Mouse (Mus musculus) forelimb bud, embryonic 11.5 days (tissue): ENCODE data around the gene Sphk2.

Experiments
- DNase-seq: peaks from one replicate; pipeline ENCODE4 v3.0.0-alpha.2; 2012; ENCODE audit warnings: low read depth, low spot score

The Sphk2 gene

DNA sequence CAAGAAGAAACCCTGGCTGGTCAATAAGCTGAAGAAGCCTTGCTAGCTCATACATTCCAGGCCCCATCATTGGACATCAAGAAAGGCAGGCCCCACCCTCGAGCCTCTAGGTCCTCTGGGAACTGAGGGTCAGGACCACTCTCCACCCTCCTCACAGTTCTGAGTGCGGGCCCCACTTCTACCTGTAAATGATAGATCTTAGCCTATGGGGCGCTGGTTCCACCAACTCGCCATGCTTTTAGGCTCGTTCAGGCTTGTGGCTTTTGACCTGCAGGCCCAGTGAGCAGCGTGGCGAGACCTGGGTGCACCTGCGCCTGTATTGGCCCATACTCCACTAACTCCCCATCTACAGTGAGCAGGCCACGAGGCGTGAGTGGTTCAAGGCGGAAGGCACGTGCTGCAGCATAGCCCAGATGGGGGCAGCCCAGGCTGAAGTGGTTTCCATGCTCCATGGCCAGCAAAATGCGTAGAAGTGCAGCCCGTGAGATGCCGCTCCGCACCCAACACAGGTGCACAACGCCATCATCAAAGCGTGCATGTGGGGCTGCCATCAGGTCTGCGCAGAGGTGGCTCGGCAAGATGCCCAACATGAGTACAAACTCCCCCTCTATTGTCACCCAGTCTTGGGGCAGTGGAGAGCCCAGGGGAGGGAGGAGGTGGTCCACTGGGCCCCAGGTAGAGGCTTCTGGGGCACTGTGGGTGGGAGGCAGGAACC lies 7.2 kb downstream of the Sphk2 start:
- DNase-seq, result no peak

- no peak for DNase-seq
Measured at GRCm38 (mm10) chr7:45709677-45710355, 8.0 kb downstream of the Sphk2 start.

- DNase-seq, result no peak
Measured at GRCm38 (mm10) chr7:45709036-45709435, 8.8 kb downstream of the Sphk2 start.

DNA sequence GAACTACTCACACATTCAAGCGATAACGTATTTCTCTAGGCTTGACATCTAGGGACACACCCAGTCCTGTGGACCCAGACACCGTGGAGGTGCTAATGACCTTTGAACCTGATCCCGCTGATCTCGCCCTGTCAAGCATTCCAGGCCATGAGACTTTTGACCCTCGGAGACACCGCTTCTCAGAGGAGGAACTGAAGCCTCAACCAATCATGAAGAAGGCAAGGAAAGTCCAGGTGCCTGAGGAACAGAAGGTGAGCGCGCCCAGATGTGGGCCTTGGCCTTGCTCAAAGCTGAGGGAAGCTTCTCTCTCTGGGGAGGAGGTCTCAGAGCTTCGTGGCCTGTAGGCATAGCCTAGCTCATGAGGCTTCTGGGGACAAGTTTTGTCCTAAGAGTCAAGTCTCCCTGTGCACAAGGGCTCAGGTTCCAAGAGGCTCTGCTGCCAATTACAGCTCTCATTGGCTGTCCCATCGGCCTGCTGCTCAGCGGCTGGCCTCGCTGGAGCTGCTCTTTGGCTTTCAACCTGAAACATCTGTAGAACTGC lies 9.5 kb downstream of the Sphk2 start:
- DNase-seq, result no peak

DNA sequence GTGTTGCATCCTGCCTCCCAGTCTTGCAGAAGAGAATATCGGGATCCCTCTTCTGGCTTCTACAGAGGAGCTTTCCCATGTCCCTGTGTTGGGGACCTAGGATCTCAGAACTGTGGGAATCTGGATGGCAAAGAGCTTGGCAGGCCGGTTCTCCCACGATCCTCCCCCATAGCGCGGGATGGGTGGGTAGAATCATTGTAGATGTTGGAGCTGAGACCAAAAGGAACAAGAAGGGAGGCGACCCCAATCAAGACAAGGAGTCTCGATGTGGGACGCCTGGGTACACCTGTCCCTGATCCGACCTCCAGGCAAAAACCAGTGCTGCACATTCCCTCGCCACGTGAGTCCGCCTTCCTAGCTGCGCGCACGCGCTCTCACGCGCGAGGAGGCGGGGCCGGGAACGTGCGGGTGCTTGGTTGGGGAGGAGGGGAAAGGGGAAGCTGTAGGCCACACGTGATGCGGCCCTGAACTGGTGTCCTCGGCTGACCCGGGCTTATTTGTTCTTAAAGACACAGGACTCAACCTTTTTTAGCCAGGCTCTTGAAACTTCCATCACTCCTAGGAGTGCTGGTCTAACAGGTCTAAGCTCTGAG lies 10.3 kb downstream of the Sphk2 start:
- peak; percentile 90 for DNase-seq

- peak; percentile 73 for DNase-seq
Measured at GRCm38 (mm10) chr7:45706721-45707241, 11.0 kb downstream of the Sphk2 start.

DNA sequence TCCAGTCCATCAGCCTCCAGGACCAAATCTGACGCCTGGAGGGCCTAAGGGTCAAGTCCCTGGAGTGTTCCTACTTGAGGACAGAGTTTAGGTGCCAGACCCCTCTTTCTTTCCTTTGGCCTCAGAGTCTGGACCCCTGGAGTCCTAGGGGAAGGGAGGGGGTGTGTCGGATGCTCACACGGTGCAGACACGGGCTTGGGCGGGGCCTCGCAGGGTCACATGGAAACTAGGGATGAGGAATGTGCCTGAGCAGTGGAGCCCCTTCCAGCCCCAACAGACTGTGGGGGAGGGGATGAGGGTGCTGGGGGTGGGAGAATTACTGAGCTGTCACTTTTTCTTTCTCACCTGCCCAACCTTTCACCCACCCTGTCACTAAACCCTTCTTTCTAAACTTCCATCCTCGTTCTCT lies 11.9 kb downstream of the Sphk2 start:
- no peak for DNase-seq

- no peak for DNase-seq
Measured at GRCm38 (mm10) chr7:45705443-45705864, 12.3 kb downstream of the Sphk2 start.

GRCm38 (mm10) chr7:45704730-45705442 lies 12.9 kb downstream of the Sphk2 start, which contains the start of gene Dbp:
Gene Dbp, plus strand, starts transcription at chr7:45705088.
- peak; percentile 100 for DNase-seq

DNA sequence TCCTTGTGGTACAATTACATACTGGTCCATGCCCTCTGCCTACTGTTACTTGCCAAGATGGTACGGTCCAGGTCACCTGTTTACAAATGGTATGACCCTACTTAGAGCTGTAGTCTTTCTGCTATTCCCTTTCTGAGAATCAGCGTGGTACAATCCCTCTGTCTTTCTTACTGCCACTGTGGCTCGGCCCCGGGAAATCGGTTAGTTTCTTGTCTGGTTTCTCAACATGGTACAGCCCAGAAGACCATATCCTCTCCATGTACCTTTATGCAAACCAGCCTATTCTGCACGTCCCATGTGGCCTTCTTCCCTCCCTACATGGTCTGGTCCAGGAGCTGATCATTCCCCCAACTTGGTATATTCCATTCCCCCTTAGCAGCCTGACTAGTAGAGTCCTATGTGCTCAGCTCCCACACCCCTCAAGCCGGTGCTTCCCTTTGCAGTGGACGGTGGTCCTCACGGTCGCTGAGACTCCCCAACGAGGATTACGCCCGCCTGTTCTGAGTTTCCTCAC lies 13.7 kb downstream of the Sphk2 start:
- peak; percentile 88 for DNase-seq

- DNase-seq, result no peak
Measured at GRCm38 (mm10) chr7:45703521-45704033, 14.2 kb downstream of the Sphk2 start.

DNA sequence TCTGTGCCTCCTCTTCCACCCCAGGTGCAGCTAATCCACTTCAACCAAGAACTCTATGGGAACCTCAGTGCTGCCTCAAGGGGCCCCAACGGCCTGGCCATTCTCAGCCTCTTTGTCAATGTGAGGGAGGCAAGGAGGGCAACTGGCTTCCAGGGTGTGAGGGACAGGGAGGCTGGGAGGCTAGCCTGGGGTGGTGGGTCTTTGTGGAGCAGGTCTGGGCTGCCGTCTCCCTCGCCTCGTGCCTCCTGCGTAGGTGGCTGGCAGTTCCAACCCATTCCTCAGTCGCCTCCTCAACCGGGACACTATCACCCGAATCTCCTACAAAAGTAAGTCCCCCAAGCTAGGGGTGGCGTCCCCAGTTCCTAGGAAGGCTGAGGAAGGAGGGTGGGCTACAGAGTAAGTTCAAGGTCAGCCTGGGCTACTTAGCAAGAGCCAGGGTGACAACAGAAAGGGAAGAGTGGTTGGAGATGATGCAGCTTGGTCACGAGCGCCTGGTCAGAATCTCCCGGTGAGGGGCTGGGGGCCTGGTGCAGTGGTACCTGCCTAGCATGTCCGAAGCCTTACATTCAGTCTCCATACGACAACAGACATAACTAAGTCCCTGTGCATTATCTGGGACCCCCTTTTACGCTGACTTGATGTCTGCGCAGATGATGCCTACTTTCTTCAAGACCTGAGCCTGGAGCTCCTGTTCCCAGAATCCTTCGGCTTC lies 14.8 kb downstream of the Sphk2 start:
- no peak for DNase-seq

- no peak for DNase-seq
Measured at GRCm38 (mm10) chr7:45702316-45702715, 15.5 kb downstream of the Sphk2 start.

DNA sequence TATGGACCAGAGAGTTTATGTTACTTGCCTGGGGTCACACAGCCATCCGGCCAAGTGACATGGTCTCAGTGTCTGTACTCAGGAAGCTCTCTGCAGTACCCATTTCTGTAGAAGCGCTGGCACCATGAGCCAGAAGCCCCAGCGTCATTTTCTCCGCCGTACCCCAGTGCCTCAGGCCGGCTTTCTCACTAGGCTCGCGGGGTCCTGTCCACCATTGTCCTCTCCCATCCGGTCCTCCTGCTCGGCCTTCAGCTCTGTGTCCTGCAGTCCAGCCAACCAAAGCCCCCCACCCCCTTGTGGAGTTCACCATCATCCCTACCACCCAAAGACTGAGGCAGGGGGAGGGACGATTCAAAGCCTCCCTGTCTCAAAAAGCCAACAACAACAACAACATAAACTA lies 16.2 kb downstream of the Sphk2 start:
- DNase-seq, result no peak

- no peak for DNase-seq
Measured at GRCm38 (mm10) chr7:45701072-45701471, 16.7 kb downstream of the Sphk2 start.

DNA sequence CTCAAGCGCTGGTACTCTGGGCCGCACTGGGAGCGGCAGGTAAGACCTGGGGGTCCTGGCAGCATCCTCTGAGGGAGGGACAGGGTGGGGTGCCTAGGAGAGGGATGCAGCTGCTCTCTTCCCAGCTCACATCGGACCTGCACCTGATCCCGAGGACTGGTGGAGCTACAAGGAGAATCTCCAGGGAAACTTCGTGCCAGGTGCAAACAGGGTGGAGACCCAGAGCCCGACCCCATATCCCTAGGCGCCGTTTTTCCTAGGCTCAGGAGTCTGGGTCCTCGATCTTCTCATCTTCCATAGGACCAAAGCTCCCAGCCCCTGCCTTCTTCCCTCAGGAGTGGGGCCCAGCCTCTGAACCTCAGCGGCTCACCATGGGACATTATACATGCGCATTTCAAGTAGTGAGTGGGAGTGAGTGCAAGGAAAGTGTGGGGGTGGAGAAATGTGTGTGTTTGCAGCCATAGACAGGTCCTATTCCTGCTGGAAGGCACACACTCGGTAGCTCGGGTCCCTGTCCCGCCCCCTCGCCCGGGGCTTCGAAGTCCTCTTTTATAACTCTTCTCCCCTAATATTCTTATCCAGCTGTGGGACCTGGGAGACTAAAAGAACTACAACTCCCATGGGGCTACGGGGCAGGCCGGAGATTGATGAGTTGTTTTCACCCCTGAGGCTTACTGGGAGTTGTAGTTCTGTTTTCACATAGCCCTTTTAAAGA lies 17.3 kb downstream of the Sphk2 start:
- peak; percentile 77 for DNase-seq

GRCm38 (mm10) chr7:45699523-45700141 lies 18.2 kb downstream of the Sphk2 start, which contains the start of gene Car11:
Gene Car11, plus strand, starts transcription at chr7:45699843.
- DNase-seq, result no peak

- no peak for DNase-seq
Measured at GRCm38 (mm10) chr7:45697894-45698293, 19.9 kb downstream of the Sphk2 start.

- peak; percentile 55 for DNase-seq
Measured at GRCm38 (mm10) chr7:45695098-45695497, 22.7 kb downstream of the Sphk2 start.
